Mouse (Mus musculus) heart, postnatal 36 days (tissue): ENCODE results near the gene H2al1o. TPM values are rescaled to one million over a fixed set of nuclear protein-coding genes. Genes with fewer than 3 reads are reported as not detected.
"Not testable (repeated sequence)": the region's sequence is repeated elsewhere in the genome, so short reads cannot be mapped to it uniquely, and the experiment has no call there.

ENCODE experiments used
- DNase-seq, 2 experiments: peaks; one replicate each; pipeline ENCODE4 v3.0.0; 2021 to 2022
- intact Hi-C: fragments of 180-260 bp; cut with DNase I; formaldehyde crosslinking; loops from one replicate; pipeline ENCODE4 v1.15.1; 2025
- total RNA-seq, 2 experiments: library from RNA; stranded (reverse); gene quantifications; 2 replicates each; pipeline ENCODE4 v1.2.3; 2021

H2al1o gene
- total RNA-seq = not detected

- intact Hi-C loops, DNase-seq: not testable (repeated sequence)
Observed at GRCm38 (mm10) chrX:9572309-9572708, at the start of gene H2al1o. Gene H2al1o (minus strand): TSS chrX:9572409.

- intact Hi-C loops, DNase-seq: not testable (repeated sequence)
Observed at GRCm38 (mm10) chrX:9598036-9598435, 25.8 kb upstream of the H2al1o start.

- no peak for DNase-seq
- intact Hi-C loops = no loop called here
Observed at GRCm38 (mm10) chrX:9536881-9537280, 35.3 kb downstream of the H2al1o start.

Other genes starting within 250 kb of the H2al1o start
- not detected for gene H2al1k, start 221.8 kb downstream of the H2al1o start, total RNA-seq
- gene Cybb, start 84.6 kb downstream of the H2al1o start, total RNA-seq = 10 to 100 TPM; 11.1 to 11.2 TPM
- 10 to 100 TPM; 50.2 to 60.4 TPM for gene Dynlt3, start 90.6 kb upstream of the H2al1o start, total RNA-seq